In genomic region chr11:120608241-120609034, GRCm38 (mm10) we compare ENCODE assay signal across 9 mouse cellular contexts. TPM values are rescaled to one million over a fixed set of nuclear protein-coding genes. Genes with fewer than 3 reads are reported as not detected.
A peak's percentile ranks its signal among the peaks of the same experiment; 100 is the strongest.
DNase-seq lines count a peak whose midpoint lies in the region; ATAC-seq and TF ChIP-seq lines count a peak whose summit lies in the region.
"Had no signal": no experiment of that assay in that cellular context is flagged by ENCODE, and none has a peak within 500 bp of the region (broad histone marks: within the 10 kb centered on the region; RNA-seq: fewer than 3 reads in every experiment).

Gene Npb (plus strand): TSS chr11:120608477.

- peak within 1 kb of the TSS; percentile 24 for H3K27ac ChIP-seq in liver, adult 2 months (replicated peaks; ENCODE audit: insufficient read depth, low read depth, low read length)
- H3K27ac ChIP-seq in embryonic facial prominence, embryonic 15.5 days (replicated peaks) = no peak within 1 kb of the TSS
- no peak within 1 kb of the TSS for H3K27ac ChIP-seq in limb, embryonic 11.5 days (replicated peaks; ENCODE audit: low read depth, low read length)
- no peak within 1 kb of the TSS for H3K27ac ChIP-seq in neural tube, embryonic 14.5 days (ENCODE audit: low read depth, low read length)
- H3K27ac ChIP-seq in gastrocnemius, adult 2 months = no peak within 1 kb of the TSS

- DNase-seq in liver, adult 2 months (ENCODE audit: extremely low read depth, low read depth, low spot score) = peak; percentile 63
- no peak for DNase-seq in liver
- DNase-seq in limb, embryonic 11.5 days (ENCODE audit: low spot score) = no peak
- no peak for DNase-seq in adrenal gland, postnatal 4 days (ENCODE audit: low spot score in 2 of 2)
- no peak for DNase-seq in gastrocnemius, adult 2 months
- DNase-seq in thymus, postnatal 25 days = no peak

- peak; percentile 3; the same call in 1 of the 2 replicates for TF ChIP-seq CTCF in liver, adult 2 months (IDR thresholded peaks at IDR 0.05; ENCODE audit: low read depth, low read length)
- TF ChIP-seq CTCF in gastrocnemius, adult 2 months (IDR thresholded peaks at IDR 0.05) = no peak

- H3K4me2 ChIP-seq in embryonic facial prominence, embryonic 15.5 days (replicated peaks) = peak within 1 kb of the TSS; percentile 57
- H3K4me2 ChIP-seq in limb, embryonic 11.5 days (ENCODE audit: low read depth, severe bottlenecking) = peak within 1 kb of the TSS; percentile 56
- H3K4me2 ChIP-seq in neural tube, embryonic 14.5 days (ENCODE audit: low read depth, low read length) = peak within 1 kb of the TSS; percentile 39

- WGBS in liver, adult 2 months = 12% methylated on average over 45 of the region's 45 CpGs
- 5% methylated on average over 45 of the region's 45 CpGs for WGBS in embryonic facial prominence, embryonic 15.5 days
- 4% methylated on average over 45 of the region's 45 CpGs for WGBS in limb, embryonic 11.5 days
- WGBS in neural tube, embryonic 14.5 days = 6% methylated on average over 45 of the region's 45 CpGs

- no peak for ATAC-seq in embryonic facial prominence, embryonic 15.5 days (ENCODE audit: insufficient number of reproducible peaks, low FRiP score, low TSS enrichment, low read depth)
- peak; percentile 22; the same call in 1 of the 2 replicates for ATAC-seq in limb, embryonic 11.5 days (ENCODE audit: insufficient number of reproducible peaks, low FRiP score, low TSS enrichment, low read depth)
- peak; percentile 14; the same call in 1 of the 2 replicates for ATAC-seq in neural tube, embryonic 14.5 days (ENCODE audit: low read depth)

- H3K4me1 ChIP-seq in liver, adult 2 months (ENCODE audit: control insufficient read depth, insufficient read depth, low read length) = peaks cover 7% of the 10 kb centered on the region; the same call in 1 of the 2 replicates
- H3K4me1 ChIP-seq in embryonic facial prominence, embryonic 15.5 days = peaks cover 15% of the 10 kb centered on the region
- peaks cover 6% of the 10 kb centered on the region; the same call in 1 of the 2 replicates for H3K4me1 ChIP-seq in limb, embryonic 11.5 days (ENCODE audit: control insufficient read depth, insufficient read depth, low read length)
- peaks cover 7% of the 10 kb centered on the region; the same call in 1 of the 2 replicates for H3K4me1 ChIP-seq in neural tube, embryonic 14.5 days (ENCODE audit: control insufficient read depth, insufficient read depth, low read length)

- H3K4me3 ChIP-seq in liver, adult 2 months (ENCODE audit: insufficient read depth, low read depth, low read length) = no peak within 1 kb of the TSS
- H3K4me3 ChIP-seq in embryonic facial prominence, embryonic 15.5 days (replicated peaks) = peak within 1 kb of the TSS; percentile 30
- peak within 1 kb of the TSS; percentile 22 for H3K4me3 ChIP-seq in limb, embryonic 11.5 days (ENCODE audit: low read depth, low read length)
- H3K4me3 ChIP-seq in neural tube, embryonic 14.5 days (ENCODE audit: low read depth, low read length) = peak within 1 kb of the TSS; percentile 9; the same call in 1 of the 2 replicates
- no peak within 1 kb of the TSS for H3K4me3 ChIP-seq in gastrocnemius, adult 2 months
- H3K4me3 ChIP-seq: megakaryocyte, embryonic 14.5 days had no signal

- intact Hi-C loops in gastrocnemius, adult 2 months (cut with DNase I) = no loop called here

- H3K27me3 ChIP-seq in liver, adult 2 months (ENCODE audit: control insufficient read depth, insufficient read depth, low read length) = no peaks in the 10 kb centered on the region
- 0 out of 2 replicates have a peak, but pooled peaks cover 3% of the 10 kb centered on the region for H3K27me3 ChIP-seq in embryonic facial prominence, embryonic 15.5 days
- 0 out of 2 replicates have a peak, but pooled peaks cover 10% of the 10 kb centered on the region for H3K27me3 ChIP-seq in limb, embryonic 11.5 days (ENCODE audit: control insufficient read depth, insufficient read depth, low read length)
- 0 out of 2 replicates have a peak, but pooled peaks cover 3% of the 10 kb centered on the region for H3K27me3 ChIP-seq in neural tube, embryonic 14.5 days (ENCODE audit: control insufficient read depth, insufficient read depth, low read length)
- H3K27me3 ChIP-seq: megakaryocyte, embryonic 14.5 days had no signal

- no peaks in the 10 kb centered on the region for H3K79me2 ChIP-seq in liver, adult 2 months (ENCODE audit: control insufficient read depth, insufficient read depth, low read length)

- no peaks in the 10 kb centered on the region for H3K9me3 ChIP-seq in embryonic facial prominence, embryonic 15.5 days (replicated peaks)
- H3K9me3 ChIP-seq in limb, embryonic 11.5 days (ENCODE audit: control insufficient read depth, low read length) = no peaks in the 10 kb centered on the region
- H3K9me3 ChIP-seq in neural tube, embryonic 14.5 days (ENCODE audit: control insufficient read depth, low read length) = no peaks in the 10 kb centered on the region
- H3K9me3 ChIP-seq: megakaryocyte, embryonic 14.5 days had no signal

- H3K9ac ChIP-seq in liver, adult 2 months (ENCODE audit: low read depth, low read length) = peak within 1 kb of the TSS; percentile 49; the same call in 1 of the 2 replicates
- H3K9ac ChIP-seq in embryonic facial prominence, embryonic 15.5 days = peak within 1 kb of the TSS; percentile 12
- H3K9ac ChIP-seq in limb, embryonic 11.5 days (ENCODE audit: low read length) = peak within 1 kb of the TSS; percentile 52
- H3K9ac ChIP-seq in neural tube, embryonic 14.5 days (replicated peaks; ENCODE audit: low read depth, low read length) = peak within 1 kb of the TSS; percentile 11; the same call in 1 of the 2 replicates

- peaks cover 24% of the 10 kb centered on the region for H3K36me3 ChIP-seq in liver, adult 2 months (ENCODE audit: control insufficient read depth, insufficient read depth, low read length)
- peaks cover 65% of the 10 kb centered on the region for H3K36me3 ChIP-seq in embryonic facial prominence, embryonic 15.5 days
- H3K36me3 ChIP-seq in limb, embryonic 11.5 days (ENCODE audit: control insufficient read depth, insufficient read depth, low read length) = peaks cover 10% of the 10 kb centered on the region
- peaks cover 43% of the 10 kb centered on the region for H3K36me3 ChIP-seq in neural tube, embryonic 14.5 days (ENCODE audit: control insufficient read depth, insufficient read depth, low read length)

- 0 out of 2 replicates have a peak, but pooled peaks have one; percentile 26 for TF ChIP-seq POLR2A in liver, adult 2 months (IDR thresholded peaks at IDR 0.05; ENCODE audit: extremely low read depth, insufficient read depth, low read length)

RNA-seq across cellular contexts. Expression of gene Npb, which starts in this region (rescaled TPM):
- total RNA-seq in liver, adult 2 months (2014; rRNA removed) = not detected in 2 replicates
- 2.0 and 2.7 TPM in 2 replicates for polyA plus RNA-seq in liver, adult 2 months (2012; rRNA removed)
- 1.8 and 1.9 TPM in 2 replicates for polyA plus RNA-seq in embryonic facial prominence, embryonic 15.5 days (2015; fragmentation: Nextera tagmentation; extraction: Ambion mirVana)
- 1.4 TPM in 1 of 2 replicates, not detected in the other for polyA plus RNA-seq in limb, embryonic 11.5 days (2014; fragmentation: Nextera tagmentation; extraction: Ambion mirVana)
- polyA plus RNA-seq in neural tube, embryonic 14.5 days (2014; fragmentation: Nextera tagmentation; extraction: Ambion mirVana) = 1.3 TPM in 1 of 2 replicates, not detected in the other
- total RNA-seq in adrenal gland, postnatal 4 days (2021) = 1 to 10 TPM; 2.4 to 5.4 TPM
- total RNA-seq in gastrocnemius, adult 2 months (2021) = under 1 TPM in 1 of 2 experiments, not detected in 1; 0.78 TPM

Comparison
In these comparisons a context has a peak if more than half of its experiments do, and no peak if none do; other contexts are left out.
1. H3K4me3 ChIP-seq: peak in embryonic facial prominence, embryonic 15.5 days (single experiment), limb, embryonic 11.5 days (single experiment) and neural tube, embryonic 14.5 days (single experiment); none in liver, adult 2 months (single experiment) and gastrocnemius, adult 2 months (single experiment).
2. Peak in every context shown above with its lines, with median percentiles within 50 percentile points of each other: H3K9ac ChIP-seq and H3K4me2 ChIP-seq.